Mouse (Mus musculus): ENCODE data around the gene Gm12394. TPM values are rescaled to one million over a fixed set of nuclear protein-coding genes. Genes with fewer than 3 reads are reported as not detected.
"Not testable (repeated sequence)": the region's sequence is repeated elsewhere in the genome, so short reads cannot be mapped to it uniquely, and the experiment has no call there.

Gm12394 gene
- total RNA-seq, 2 experiments from 2014 or later: not detected

GRCm38 (mm10) chr4:42867390-42867789 is 10.8 kb upstream of the Gm12394 start:
- no peak for DNase-seq
- intact Hi-C loops (cut with DNase I): no loop called here

DNA sequence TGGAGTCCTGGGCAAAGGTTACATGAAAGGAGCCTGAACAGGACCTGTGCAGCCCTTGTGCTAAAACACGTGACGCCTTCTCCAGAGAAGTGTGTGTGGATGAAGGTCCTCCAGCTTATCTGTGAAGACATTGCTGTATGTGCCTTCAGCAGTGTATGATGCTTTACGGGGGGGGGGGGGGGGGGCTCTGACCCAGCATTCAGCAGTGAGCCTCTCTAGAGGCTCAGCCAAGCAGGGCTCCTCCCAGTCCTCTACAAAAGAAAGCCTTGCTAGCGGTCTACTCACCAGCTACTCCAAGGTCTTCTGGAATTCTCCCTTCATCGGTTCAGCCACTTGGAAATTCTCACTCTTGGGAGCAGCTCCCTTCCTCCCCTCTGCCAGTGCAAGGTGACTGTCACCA is 6.9 kb upstream of the Gm12394 start:
- intact Hi-C loops (cut with DNase I); DNase-seq: not testable (repeated sequence)

- DNase-seq; intact Hi-C loops (cut with DNase I): not testable (repeated sequence)
These were observed 3.9 kb upstream of the Gm12394 start for GRCm38 (mm10) chr4:42860483-42860882.

DNA sequence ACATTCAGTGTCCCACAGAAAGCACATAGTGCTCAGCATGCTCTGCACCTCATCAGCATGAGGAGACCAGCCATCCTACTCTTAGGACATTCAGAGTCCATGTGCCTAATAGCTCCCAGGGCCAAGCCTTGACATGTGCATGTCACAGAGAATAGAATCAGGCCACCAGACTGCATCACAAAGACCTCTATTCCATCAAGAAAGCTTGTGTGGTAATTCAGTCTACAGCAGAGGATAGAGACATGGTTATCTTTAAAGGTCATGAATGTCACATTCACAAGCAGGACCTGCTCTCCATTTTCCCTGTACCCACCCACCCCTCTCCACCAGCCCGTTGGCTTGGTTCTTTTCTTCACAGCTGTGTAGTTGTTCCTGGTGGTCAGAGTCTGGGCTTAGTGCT is 2.8 kb downstream of the Gm12394 start, which contains the start of gene Fam205a1:
Gene Fam205a1, minus strand, starts transcription at position 101 of the 400 bp plus-strand sequence.
- intact Hi-C loops (cut with DNase I); DNase-seq: not testable (repeated sequence)

DNA sequence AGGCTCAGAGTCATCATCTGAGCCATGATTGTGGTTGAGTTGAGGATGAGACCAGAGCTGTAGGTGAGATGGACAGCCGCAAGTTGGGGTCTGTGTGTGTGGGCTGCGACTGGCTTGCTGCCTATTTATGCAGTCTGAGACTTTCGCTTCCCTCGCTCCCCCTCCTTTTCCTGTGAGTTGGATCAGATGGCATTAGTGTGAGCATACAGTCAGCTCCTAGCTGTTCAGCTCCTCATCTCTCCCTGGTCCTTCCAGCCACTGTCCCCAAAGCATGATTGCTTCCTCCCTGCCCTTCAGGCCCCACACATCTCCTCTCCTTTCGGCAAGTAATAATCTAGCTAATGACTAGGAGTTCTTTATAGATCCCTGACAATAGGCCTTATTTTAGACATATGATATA is 82.7 kb downstream of the Gm12394 start, which contains the start of gene Ccl21a:
Gene Ccl21a, minus strand, starts transcription at position 101 of the 400 bp plus-strand sequence.
- DNase-seq; intact Hi-C loops (cut with DNase I): not testable (repeated sequence)

DNA sequence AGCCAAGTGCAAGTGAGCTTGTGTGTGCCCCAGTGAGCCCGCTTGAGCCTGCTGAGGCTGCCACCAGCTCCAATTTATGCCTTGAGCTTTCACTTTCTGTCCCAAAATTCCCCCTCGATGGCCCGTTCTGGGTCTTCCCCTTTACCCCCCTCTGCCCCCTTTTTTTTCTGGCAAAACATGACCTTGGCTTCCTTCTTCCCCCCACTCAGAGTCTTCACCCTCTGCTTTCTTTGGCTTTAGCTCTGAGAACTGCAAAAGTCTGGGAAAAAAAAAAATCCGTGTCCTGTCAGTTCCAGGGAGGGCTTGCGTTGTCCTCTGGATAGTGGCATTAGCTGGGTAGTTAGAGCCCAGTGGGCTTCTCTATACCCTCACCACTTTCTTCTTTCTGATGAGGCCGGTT is 100.1 kb downstream of the Gm12394 start, which contains the start of gene Ccl19:
Gene Ccl19, minus strand, starts transcription at position 101 of the 400 bp plus-strand sequence.
- intact Hi-C loops (cut with DNase I); DNase-seq: not testable (repeated sequence)

- intact Hi-C loops (cut with DNase I); DNase-seq: not testable (repeated sequence)
These were observed 121.3 kb downstream of the Gm12394 start, which contains the start of gene 4930578G10Rik for GRCm38 (mm10) chr4:42735245-42735644. Gene 4930578G10Rik, plus strand, starts transcription at chr4:42735545.

Other genes with a start within 250 kb of the Gm12394 start
- not detected for gene Gm10591, start 244.6 kb downstream of the Gm12394 start, total RNA-seq (2021)
- 1 to 10 TPM; 2.4 to 3.0 TPM for gene Gm2564, start 227.1 kb downstream of the Gm12394 start, total RNA-seq (2021)
- gene Ccl27b, start 201.5 kb downstream of the Gm12394 start, total RNA-seq (2021): not detected
- gene Il11ra2, start 194.9 kb downstream of the Gm12394 start, total RNA-seq (2021): under 1 TPM in 1 of 2 experiments, not detected in 1; 0.27 TPM
- gene 4930578G10Rik, start 121.2 kb downstream of the Gm12394 start, total RNA-seq (2021): not detected
- gene Ccl19, start 100.2 kb downstream of the Gm12394 start, total RNA-seq (2021): under 1 TPM in 1 of 2 experiments, not detected in 1; 0.73 TPM
- 10 to 100 TPM; 40.1 to 54.5 TPM for gene Ccl21a, start 82.8 kb downstream of the Gm12394 start, total RNA-seq (2021)
- under 1 TPM in 1 of 2 experiments, not detected in 1; 0.08 TPM for gene Fam205a1, start 2.9 kb downstream of the Gm12394 start, total RNA-seq (2021)
- 1 to 10 TPM; 6.2 to 9.6 TPM for gene Fam205c, start 17.5 kb upstream of the Gm12394 start, total RNA-seq (2021)
- 1 to 10 TPM; 5.6 to 8.0 TPM for gene Phf24, start 59.9 kb upstream of the Gm12394 start, total RNA-seq (2021)
- 10 to 100 TPM; 70.6 to 92.4 TPM for gene Dnajb5, start 93.0 kb upstream of the Gm12394 start, total RNA-seq (2021)
- gene 1700022I11Rik, start 112.8 kb upstream of the Gm12394 start, total RNA-seq (2021): not detected
- 100 to 1,000 TPM; 264 to 265 TPM for gene Vcp, start 143.7 kb upstream of the Gm12394 start, total RNA-seq (2021)
- gene Fancg, start 153.7 kb upstream of the Gm12394 start, total RNA-seq (2021): 1 to 10 TPM; 2.6 to 3.2 TPM
- gene Pigo, start 169.0 kb upstream of the Gm12394 start, total RNA-seq (2021): 10 to 100 TPM; 20.1 to 23.2 TPM
- 100 to 1,000 TPM; 108 to 115 TPM for gene Stoml2, start 174.9 kb upstream of the Gm12394 start, total RNA-seq (2021)
- gene Fam214b, start 189.4 kb upstream of the Gm12394 start, total RNA-seq (2021): 10 to 100 TPM; 26.1 to 30.0 TPM
- gene Unc13b, start 202.2 kb upstream of the Gm12394 start, total RNA-seq (2021): 10 to 100 TPM; 12.9 to 13.5 TPM